Mouse (Mus musculus) left cerebral cortex, postnatal 25 days (tissue): Measurements from ENCODE around the gene Ccdc40. TPM values are rescaled to one million over a fixed set of nuclear protein-coding genes. Genes with fewer than 3 reads are reported as not detected.

Experiments
- DNase-seq, 2 experiments: peaks; one replicate each; pipeline ENCODE4 v3.0.0; 2022; ENCODE audit warnings: low spot score in 2 of 2, mixed read lengths in 1 of 2
- intact Hi-C: fragments of 180-260 bp; cut with DNase I; formaldehyde crosslinking; loops from one replicate; pipeline ENCODE4 v1.15.1; 2025
- total RNA-seq, 2 experiments: library from RNA; stranded (reverse); gene quantifications; 2 replicates each; pipeline ENCODE4 v1.2.3; 2021

Gene Ccdc40
- total RNA-seq, 2 experiments from 2014 or later = 0.98 to 1.4 TPM

GRCm38 (mm10) chr11:119306762-119307657 is 78.6 kb downstream of the Ccdc40 start:
- intact Hi-C loops = loop anchor here (5.0 to 10.0 kb wide), 3 partner anchors 55 to 598 kb away; no protein-coding TSS in a partner anchor
- no peak for DNase-seq

GRCm38 (mm10) chr11:119307658-119307867 is 79.2 kb downstream of the Ccdc40 start, which contains the start of gene Card14:
Gene Card14, plus strand, starts transcription at chr11:119307768.
- intact Hi-C loops = loop anchor here (5.0 to 10.0 kb wide), 3 partner anchors 55 to 597 kb away; no protein-coding TSS in a partner anchor
- DNase-seq = no peak

- DNase-seq = no peak
- intact Hi-C loops = loop anchor here (5.0 to 10.0 kb wide), 3 partner anchors 54 to 597 kb away; no protein-coding TSS in a partner anchor
These were observed 79.5 kb downstream of the Ccdc40 start for GRCm38 (mm10) chr11:119307916-119308315.

- intact Hi-C loops = no loop called here
- no peak for DNase-seq
These were observed 82.2 kb downstream of the Ccdc40 start for GRCm38 (mm10) chr11:119310621-119311020.

DNA sequence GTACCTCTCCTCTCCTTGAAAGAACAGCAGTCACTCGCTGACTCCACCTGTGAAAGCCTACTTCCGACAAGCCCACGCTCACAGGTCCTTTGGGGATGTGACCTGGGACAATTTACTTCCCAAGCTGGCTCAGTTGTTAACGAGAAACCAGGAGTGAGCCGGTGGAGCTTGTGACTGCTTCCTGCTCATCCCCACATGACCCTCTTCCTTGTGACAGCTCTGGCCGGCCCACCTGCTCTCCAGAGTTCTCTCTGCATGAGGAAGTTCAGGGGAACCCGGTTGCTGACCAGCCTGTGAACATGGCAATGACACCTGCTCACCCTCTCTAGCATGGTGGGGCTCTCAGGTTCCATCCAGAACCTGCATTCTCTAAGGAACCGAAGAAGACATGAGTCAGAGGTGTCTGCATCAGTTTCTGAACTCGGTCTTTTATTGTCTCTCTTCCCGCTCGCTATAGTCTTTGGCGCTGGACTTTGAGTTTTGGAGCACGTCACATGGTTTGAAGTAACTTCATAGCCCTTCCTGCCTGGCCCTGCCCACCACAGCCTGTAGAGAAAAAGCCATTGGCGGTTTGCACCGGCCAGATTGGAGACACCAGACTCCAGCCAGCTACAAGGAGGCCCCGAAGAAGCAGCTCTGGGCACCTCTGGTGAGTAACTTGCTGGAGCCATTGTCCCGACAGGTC is 86.0 kb downstream of the Ccdc40 start:
- DNase-seq = no peak
- intact Hi-C loops = no loop called here

Other genes starting within 250 kb of the Ccdc40 start
- gene Enpp7, start 240.4 kb upstream of the Ccdc40 start, total RNA-seq = not detected
- 1 to 10 TPM; 2.6 to 3.0 TPM for gene Cbx2, start 205.6 kb upstream of the Ccdc40 start, total RNA-seq
- gene Cbx8, start 187.6 kb upstream of the Ccdc40 start, total RNA-seq = 10 to 100 TPM; 12.9 to 17.7 TPM
- 10 to 100 TPM; 59.5 to 66.2 TPM for gene Cbx4, start 142.4 kb upstream of the Ccdc40 start, total RNA-seq
- 10 to 100 TPM; 32.1 to 40.9 TPM for gene Tbc1d16, start 73 bp upstream of the Ccdc40 start, total RNA-seq
- gene Gaa, start 39.3 kb downstream of the Ccdc40 start, total RNA-seq = 100 to 1,000 TPM; 232 to 233 TPM
- 10 to 100 TPM; 72.1 to 79.0 TPM for gene Eif4a3, start 71.5 kb downstream of the Ccdc40 start, total RNA-seq
- under 1 TPM; 0.14 to 0.18 TPM for gene Card14, start 79.2 kb downstream of the Ccdc40 start, total RNA-seq
- 1 to 10 TPM; 3.9 to 4.4 TPM for gene Sgsh, start 127.0 kb downstream of the Ccdc40 start, total RNA-seq
- gene Slc26a11, start 127.0 kb downstream of the Ccdc40 start, total RNA-seq = 1 to 10 TPM; 4.5 TPM
- 1 to 10 TPM; 2.2 to 2.6 TPM for gene Rnf213, start 164.5 kb downstream of the Ccdc40 start, total RNA-seq